Mouse (Mus musculus) naive thymus-derived CD4-positive, alpha-beta T cell, adult 2 months (primary cell): ENCODE measurements at regions not wholly inside any gene's neighbourhood (a gene's known extent, or its start where the extent isn't known, plus 50 kb on each side); places are given as distances from the start of the nearest gene placed in this dataset.

Experiments used
- DNase-seq: peaks from one replicate; pipeline ENCODE4 v3.0.0-alpha.2; 2011; ENCODE audit warnings: low read depth

DNA sequence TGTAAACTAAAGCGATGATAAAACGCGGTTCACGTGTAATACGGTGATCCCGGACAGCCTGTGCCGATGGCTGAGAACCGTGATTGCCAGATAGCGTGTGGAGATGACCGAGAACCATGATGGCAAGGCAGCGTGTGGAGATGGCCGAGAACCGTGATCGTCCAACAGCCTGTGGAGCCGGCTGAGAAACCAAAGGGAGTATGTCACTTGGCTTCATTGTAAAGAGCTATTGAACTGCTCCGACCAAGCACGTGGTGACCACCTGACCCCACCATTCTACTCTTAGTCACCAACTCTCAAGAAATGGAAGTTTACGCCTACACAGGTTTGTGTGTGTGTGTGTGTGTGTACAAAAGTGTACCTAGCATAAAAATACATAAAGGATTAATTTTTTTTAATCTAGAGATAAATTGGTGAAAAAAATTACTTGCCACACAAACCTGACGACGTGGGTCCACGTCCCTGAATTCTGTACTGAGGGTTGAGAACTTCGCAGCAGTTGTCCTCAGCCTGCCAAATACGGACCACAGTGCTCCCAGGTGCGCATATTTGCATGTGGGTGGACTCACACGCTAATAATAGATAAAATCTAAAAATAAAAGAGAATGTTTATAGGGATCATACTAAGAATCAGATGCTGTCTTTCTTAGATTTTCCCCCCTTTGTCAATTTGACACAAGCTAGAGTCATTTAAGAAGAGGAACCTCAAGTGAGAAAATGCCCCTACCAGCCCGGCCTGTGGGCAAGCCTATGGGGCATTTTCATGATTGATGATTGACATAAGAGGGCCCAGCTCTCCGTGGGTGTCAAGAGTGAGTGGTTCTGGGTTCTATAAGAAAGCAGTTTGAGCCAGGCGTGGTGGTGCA, 56.6 kb upstream of the Mef2a start:
- no peak for DNase-seq

- no peak for DNase-seq
Observed at GRCm38 (mm10) chr7:67428388-67428787, 55.7 kb upstream of the Mef2a start.

GRCm38 (mm10) chr7:67426076-67426475, 53.4 kb upstream of the Mef2a start:
- DNase-seq: no peak

DNA sequence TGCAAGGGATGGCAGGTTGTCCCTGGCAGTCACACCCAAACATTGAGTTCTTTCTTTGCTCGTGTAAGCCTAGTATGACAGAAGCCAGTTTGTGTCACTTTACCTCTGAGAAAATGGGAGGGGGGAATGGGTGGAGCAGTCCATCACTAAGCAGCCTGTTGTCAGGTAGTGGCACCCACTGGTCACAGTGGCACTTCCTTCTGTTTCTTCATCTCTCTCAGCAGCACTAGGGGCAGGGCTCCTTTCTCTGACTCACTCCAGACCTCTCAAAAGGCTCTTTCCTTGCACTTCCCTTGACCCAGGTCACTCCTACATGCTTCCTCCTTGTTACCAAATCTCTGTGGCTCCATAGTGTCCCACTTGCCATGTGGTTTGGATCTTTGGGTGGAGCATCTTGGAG, 52.9 kb upstream of the Mef2a start:
- peak; percentile 44 for DNase-seq

DNA sequence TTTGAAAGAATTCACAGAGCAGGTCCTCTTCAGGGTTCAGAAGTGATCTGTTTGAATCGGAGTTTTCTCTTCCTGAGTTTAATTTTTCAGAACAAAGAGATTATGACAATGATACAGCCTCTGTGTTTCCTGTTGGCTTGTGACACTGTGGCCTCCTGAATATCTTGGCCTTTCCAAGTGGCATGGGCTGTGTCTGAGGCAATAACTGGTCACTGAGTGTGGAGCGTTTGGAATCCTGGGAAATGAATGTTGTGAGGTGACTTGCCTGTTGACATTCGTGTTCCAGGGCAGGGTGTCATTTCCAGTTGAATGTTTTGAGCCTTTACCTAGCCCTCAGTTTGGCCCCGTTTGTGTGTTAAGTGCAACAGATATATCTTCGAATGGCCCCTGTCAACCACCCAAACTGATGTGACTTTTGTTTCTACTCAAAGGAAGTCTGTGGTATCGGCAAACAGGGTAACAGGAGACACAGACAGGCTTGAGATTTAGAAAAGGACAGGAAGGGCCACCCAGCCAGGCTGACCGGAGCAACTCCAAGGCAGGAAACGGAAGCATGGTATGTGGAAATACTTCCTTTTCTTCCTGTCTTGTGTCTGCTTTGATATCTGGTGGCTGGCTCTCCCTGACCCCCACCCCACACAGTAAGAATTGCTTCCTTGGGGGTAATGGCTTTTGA, 52.3 kb upstream of the Mef2a start:
- DNase-seq: peak; percentile 44
